Mouse (Mus musculus): ENCODE measurements at regions not wholly inside any gene's neighbourhood (a gene's known extent, or its start where the extent isn't known, plus 50 kb on each side); places are given as distances from the start of the nearest gene placed in this dataset.

- DNase-seq, result no peak
These were observed 1411.6 kb upstream of the A1bg start for GRCm38 (mm10) chr15:62334256-62335009.

GRCm38 (mm10) chr15:62332129-62332528 lies 1409.3 kb upstream of the A1bg start:
- no peak for DNase-seq

GRCm38 (mm10) chr15:62331138-62331800 lies 1408.5 kb upstream of the A1bg start:
- DNase-seq, result no peak

- DNase-seq, result peak in 1 of 2 experiments; percentile 40
These were observed 1406.1 kb upstream of the A1bg start for GRCm38 (mm10) chr15:62328920-62329319.

- peak; percentile 40 to 48 for DNase-seq
These were observed 1405.6 kb upstream of the A1bg start for GRCm38 (mm10) chr15:62328305-62328881.

- no peak for DNase-seq
These were observed 1404.7 kb upstream of the A1bg start for GRCm38 (mm10) chr15:62327481-62327880.

- no peak for DNase-seq
These were observed 1403.7 kb upstream of the A1bg start for GRCm38 (mm10) chr15:62326524-62326923.

GRCm38 (mm10) chr15:62325451-62326290 lies 1402.9 kb upstream of the A1bg start:
- DNase-seq, result no peak

- DNase-seq, result peak; percentile 28 to 44
These were observed 1398.2 kb upstream of the A1bg start for GRCm38 (mm10) chr15:62320966-62321365.

- DNase-seq, result no peak
These were observed 1391.6 kb upstream of the A1bg start for GRCm38 (mm10) chr15:62314449-62314848.

- no peak for DNase-seq
These were observed 1379.4 kb upstream of the A1bg start for GRCm38 (mm10) chr15:62302233-62302632.

GRCm38 (mm10) chr15:62301567-62301966 lies 1378.8 kb upstream of the A1bg start:
- DNase-seq, result no peak

- DNase-seq, result no peak
These were observed 1374.3 kb upstream of the A1bg start for GRCm38 (mm10) chr15:62297138-62297537.

- peak; percentile 72 to 87 for DNase-seq
These were observed 1372.6 kb upstream of the A1bg start for GRCm38 (mm10) chr15:62295233-62295927.

GRCm38 (mm10) chr15:62294786-62295185 lies 1372.0 kb upstream of the A1bg start:
- DNase-seq, result no peak

GRCm38 (mm10) chr15:62292876-62293275 lies 1370.1 kb upstream of the A1bg start:
- DNase-seq, result peak; percentile 65 to 72

- no peak for DNase-seq
These were observed 1367.9 kb upstream of the A1bg start for GRCm38 (mm10) chr15:62290687-62291086.

- DNase-seq, result peak; percentile 19 to 47
These were observed 1364.1 kb upstream of the A1bg start for GRCm38 (mm10) chr15:62286666-62287655.

- no peak for DNase-seq
These were observed 1362.1 kb upstream of the A1bg start for GRCm38 (mm10) chr15:62284606-62285531.

Data from adrenal gland, postnatal 36 days (tissue).